Mouse (Mus musculus): ENCODE results near the gene Adgrg6. TPM values are rescaled to one million over a fixed set of nuclear protein-coding genes. Genes with fewer than 3 reads are reported as not detected.

Adgrg6 gene
- total RNA-seq, 1 experiment from 2014 or later = 1.3 TPM

DNA sequence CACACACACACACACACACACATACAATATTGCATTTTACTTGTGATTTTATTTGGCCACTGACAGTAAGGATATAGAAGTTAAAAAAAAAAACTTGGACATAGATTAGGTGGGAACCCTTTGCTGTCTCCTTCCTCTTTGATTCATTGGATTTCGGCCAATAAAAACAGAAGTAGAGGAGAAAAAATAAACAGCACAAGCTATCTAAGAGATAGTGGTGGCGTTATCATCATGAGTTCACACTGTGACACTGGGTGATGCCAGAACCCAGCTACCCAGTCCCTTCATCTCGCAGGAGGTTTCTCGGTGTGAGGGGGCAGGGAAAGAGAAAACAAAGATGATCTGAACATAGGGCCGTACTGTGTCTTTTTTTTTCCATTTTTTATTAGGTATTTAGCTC, 62.2 kb downstream of the Adgrg6 start:
- no peak for DNase-seq

- no peak for DNase-seq
Observed at GRCm38 (mm10) chr10:14482483-14482882, 63.0 kb downstream of the Adgrg6 start.

DNA sequence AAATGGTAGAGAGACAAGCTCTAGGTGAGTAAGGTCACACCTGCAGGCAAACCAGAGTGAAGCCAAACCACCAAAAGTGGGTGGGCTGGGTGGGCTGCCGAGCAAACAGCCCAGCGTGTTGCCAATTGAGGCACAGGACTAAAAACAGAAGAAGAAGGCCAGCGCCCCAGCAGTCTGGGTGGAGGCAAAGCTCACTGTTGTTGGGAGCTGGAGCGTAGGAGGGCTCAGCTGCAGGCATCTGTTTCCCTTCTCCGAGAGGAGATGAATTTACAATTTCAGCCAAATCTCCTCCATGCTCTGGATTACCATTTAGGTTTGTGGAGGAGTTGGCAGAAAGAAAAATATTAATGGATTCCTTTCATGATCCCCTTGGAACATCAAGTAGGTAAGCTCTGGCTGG, 64.5 kb downstream of the Adgrg6 start:
- DNase-seq = no peak

GRCm38 (mm10) chr10:14476393-14476792, 69.1 kb downstream of the Adgrg6 start:
- no peak for DNase-seq

- DNase-seq = no peak
Observed at GRCm38 (mm10) chr10:14475641-14476040, 69.8 kb downstream of the Adgrg6 start.

DNA sequence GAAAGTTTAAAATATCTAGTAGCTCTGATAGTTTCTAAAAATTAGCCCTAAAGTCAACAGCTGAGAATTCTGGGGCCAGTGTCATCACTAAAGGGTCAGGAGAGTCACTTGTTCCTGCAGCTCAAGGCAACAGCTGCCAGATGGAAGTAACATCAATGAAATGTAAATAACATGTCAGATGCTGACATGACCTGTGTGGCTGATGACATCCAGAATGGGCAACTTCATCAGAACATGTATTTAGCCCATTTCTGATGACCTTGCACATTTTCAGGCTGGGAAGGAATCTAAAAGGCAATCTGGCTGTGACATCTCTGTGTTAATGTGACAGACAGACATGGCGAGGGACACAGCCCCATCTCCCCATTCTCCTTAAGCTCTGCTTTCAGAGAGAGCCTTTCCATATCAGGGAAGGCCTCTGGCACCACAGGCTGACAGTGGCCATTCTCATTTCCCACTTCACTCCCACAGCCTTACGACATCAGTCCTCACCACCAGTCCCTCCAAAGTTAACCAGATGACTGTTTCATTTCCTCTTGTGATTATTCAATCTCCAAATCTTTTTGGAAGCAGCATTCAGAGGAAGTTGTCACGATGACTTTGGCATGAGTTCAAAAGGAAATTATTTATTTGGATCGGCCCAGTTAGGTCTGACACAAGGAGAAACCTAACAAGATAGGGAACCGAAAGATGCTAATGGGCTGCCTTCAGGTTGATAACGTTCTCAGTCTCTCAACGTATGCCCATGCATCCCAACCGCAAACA, 70.7 kb downstream of the Adgrg6 start:
- no peak for DNase-seq

DNA sequence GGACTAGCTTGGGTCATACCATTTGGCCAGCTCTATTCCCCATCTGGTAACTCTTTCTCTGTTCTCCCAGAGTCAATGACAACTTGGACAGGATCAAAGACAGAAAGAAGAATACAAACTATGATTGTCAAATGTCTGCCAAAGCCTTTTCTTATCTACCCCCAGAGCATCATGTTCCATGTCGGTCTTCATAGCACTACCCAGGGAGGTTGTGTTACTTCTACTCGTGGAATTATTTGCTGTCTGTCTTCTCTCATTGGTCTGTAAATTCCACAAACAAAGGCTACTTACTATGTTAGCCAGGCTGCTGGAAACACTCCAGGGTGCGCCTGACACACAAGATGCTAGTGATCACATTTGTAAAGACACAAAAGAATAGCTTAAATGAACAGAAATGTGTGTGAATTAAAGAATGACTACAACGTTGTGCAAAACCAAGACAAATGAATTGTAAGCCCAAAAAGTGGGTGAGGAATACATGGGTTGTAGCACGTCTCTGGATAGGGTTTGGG, 74.4 kb downstream of the Adgrg6 start:
- no peak for DNase-seq

DNA sequence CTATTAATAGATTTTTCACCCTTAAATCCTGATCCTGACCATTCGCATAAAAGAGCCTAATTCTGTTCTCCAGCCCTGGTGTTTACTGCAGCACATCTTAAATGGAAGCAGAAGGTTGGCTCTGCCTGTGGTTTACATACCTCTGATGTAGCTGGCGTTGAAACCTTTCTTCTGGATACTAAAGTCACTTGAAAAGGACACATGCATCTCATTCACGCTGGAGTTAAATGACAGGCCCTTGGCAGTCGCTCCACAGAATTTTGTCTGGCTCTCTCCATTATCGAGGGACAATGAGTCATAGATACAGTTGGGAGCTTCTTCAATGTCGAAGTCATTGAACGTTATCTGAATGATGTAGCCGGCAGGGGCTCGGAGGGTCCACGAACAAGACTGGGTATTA, 76.8 kb downstream of the Adgrg6 start:
- DNase-seq = no peak

GRCm38 (mm10) chr10:14463796-14464511, 81.5 kb downstream of the Adgrg6 start:
- DNase-seq = no peak

DNA sequence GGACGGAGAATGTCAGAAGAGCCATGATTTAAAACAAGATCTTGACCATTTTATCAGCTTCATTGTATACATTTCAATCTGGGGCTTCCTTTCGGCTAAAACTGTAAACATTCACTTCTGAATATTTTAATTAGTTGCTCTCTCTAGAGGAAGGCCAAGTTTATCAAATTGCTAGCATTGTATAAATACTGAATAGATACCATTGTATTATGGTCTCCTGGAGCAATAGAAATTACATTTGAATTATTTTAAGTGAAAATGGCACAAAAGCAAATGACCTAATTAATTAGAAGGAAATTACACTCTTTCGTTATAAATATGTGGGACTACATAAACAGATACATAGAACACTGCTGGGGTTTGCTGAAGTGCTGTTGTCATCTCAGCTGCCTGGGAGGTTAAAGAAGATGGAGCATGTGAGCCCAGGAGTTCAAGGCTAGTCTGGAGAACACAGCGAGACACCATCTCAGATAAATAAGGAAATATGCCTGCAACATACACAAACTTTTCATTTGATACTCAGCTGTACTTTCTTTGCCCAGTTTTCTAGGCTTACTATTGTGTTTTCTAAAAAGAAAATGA, 84.4 kb downstream of the Adgrg6 start:
- no peak for DNase-seq

- no peak for DNase-seq
Observed at GRCm38 (mm10) chr10:14460252-14460932, 85.1 kb downstream of the Adgrg6 start.

GRCm38 (mm10) chr10:14459819-14460218, 85.6 kb downstream of the Adgrg6 start:
- DNase-seq = no peak

DNA sequence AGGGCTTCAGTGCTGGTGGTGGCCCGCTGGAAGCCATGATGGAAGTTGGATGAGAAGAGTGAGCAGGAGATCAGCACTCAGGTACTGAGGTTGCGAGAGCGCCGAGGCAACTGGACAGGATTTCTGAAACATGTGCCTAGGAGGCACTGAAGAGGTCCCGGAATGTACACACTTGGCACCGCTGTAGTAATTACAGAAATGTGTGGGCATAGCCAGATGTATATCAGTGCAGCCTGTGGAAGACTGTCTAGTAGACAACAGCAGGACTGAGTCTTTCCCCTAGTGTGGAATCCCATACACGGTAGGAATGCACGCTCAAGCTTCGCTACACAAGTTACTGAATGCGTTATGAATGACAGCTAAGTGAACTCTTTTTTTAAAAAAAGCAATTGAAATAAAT, 86.1 kb downstream of the Adgrg6 start:
- no peak for DNase-seq

DNA sequence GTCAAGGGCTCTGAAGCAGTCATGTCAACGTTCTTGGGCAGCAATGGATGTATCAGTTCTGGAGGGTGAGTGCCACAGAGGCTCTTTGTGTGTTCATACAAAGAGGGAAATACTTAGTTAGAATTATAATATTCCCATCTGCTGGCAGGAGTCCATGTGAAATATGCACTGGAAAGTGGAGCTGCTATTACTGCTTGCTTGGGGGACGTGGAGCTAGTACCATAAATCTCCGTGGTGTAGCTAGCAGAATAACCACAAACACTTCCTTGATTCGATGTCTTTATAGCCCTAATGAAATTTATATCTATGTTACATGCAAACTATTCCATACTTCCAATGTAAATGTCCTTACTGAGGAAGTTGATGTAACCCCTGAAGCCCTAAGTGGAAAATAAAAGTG, 91.0 kb downstream of the Adgrg6 start:
- no peak for DNase-seq

DNA sequence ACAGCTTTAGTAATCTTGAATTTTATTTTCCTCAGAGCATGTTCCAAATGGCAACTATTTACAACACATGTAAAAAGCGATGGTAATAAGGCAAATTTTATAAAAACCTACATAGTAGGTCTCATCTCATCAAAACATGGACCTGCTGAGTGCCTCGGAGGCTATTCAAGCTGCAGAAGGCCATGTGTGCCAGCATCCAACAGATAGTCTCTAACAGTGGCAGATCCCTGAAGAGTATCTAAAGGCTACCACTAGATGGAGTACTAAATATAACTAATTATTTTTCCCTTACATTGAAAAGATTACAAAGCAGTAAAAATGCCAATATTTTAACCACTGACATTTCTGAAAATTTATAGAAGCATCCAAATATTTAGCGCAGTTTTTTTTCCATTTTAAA, 93.6 kb downstream of the Adgrg6 start:
- DNase-seq = no peak

DNA sequence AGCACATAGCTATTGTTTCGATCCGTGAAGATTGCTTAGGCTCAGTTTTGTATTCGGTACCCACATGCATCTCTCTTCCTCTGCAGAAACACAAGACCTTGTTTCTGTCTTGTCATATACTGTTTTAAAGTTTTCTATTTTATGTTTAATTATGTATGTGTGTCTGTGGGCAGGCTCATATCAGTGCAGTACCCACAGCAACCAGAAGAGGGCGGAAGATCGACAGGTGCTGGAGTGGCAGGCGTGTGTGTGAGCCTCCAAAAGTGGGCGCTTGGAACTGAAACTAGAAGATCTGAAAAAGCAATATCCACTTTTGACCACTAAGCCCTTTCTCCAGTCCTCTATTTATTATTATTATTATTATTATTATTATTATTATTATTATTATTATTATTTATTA, 95.4 kb downstream of the Adgrg6 start:
- DNase-seq = no peak

- no peak for DNase-seq
Observed at GRCm38 (mm10) chr10:14445590-14446291, 99.7 kb downstream of the Adgrg6 start.

DNA sequence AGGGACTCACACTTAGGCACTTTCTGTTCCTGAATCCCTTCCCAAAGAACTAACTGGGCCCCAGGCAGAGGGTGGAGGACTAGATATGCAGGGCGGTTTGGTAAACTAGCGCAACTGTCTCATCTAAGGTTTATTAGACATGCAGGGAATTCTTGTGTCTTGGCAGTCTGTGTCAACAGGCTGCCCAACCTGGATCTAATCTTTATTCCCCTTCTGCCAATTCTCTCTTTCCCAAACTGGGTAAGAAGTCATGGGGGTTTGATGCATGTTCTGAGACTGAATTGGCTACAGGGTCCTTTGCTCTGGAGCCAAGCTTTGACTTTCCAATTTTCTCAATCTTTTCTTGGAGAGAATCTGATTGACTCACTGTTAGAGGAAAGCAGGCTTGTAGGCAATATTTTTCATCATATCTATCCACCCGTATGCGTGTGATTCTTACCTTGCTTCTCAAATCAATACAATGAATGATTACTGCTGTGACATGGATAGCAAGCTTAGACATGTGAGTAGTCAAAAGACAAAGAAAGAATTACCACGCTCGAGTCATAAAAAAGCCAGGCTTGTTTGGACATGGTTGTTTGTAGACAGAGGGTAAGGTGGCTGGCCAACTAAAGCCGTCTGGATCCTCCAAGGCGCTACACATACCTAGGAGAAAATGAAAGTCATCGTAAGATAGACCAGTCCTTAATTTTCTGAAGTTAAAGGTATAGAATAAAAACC, 104.4 kb downstream of the Adgrg6 start:
- no peak for DNase-seq

DNA sequence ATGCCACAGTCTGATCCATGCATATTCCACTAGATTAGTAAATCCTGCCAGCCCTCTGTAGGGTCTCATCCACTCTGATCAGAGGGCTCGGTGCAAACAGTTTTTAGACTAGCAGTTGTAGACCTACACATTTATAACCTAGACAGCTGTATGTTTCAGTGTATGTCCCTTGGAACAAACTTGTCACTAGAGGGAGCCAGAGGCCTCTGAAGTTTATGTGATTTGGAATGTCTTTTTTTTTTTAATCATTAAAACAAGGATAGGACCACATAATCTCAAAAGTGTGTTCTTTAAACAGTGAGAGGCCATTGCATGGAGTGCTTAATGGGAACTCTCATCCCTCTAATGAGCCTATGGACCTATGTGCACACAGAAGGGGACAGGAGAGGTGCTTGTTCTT, 141.4 kb downstream of the Adgrg6 start:
- peak; percentile 2 for DNase-seq

DNA sequence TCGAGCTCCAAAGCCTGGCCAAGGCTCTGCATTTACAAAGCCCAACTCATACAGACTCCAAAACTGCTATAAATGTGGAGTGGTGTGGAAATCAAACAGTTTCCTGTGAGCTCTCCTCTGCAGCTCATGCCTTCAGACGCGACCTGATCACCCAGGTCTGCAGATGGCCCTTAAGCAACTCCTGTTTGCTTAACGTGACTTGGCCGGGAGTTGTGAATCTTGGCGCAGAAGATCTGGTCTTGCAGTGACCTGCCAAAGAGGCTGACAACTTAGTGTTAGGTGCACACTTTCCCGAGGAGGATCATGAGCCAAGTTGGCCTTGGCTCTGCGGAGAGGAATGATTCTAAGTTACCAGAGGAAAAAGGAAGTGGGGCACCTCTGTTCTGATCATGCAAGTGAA, 143.7 kb downstream of the Adgrg6 start:
- peak; percentile 21 for DNase-seq

GRCm38 (mm10) chr10:14391025-14391639, 154.3 kb downstream of the Adgrg6 start:
- DNase-seq = peak; percentile 22
